ENCODE assay signal across 8 mouse cellular contexts in genomic region chr15:102248131-102248811, GRCm38 (mm10). TPM values are rescaled to one million over a fixed set of nuclear protein-coding genes. Genes with fewer than 3 reads are reported as not detected.
A peak's percentile ranks its signal among the peaks of the same experiment; 100 is the strongest.
DNase-seq lines count a peak whose midpoint lies in the region; ATAC-seq lines count a peak whose summit lies in the region.

No protein-coding gene starts in this region.

- peaks cover 4% of the 10 kb centered on the region; the same call in 1 of the 2 replicates for H3K36me3 ChIP-seq in kidney, embryonic 16.5 days (ENCODE audit: insufficient read depth, low read length)
- no peaks in the 10 kb centered on the region for H3K36me3 ChIP-seq in hindbrain, embryonic 11.5 days (ENCODE audit: control insufficient read depth, insufficient read depth, low read length)
- H3K36me3 ChIP-seq in midbrain, embryonic 15.5 days (replicated peaks) = no peaks in the 10 kb centered on the region

- H3K27me3 ChIP-seq in kidney, embryonic 16.5 days (ENCODE audit: insufficient read depth, low read length) = no peaks in the 10 kb centered on the region
- H3K27me3 ChIP-seq in hindbrain, embryonic 11.5 days (ENCODE audit: control insufficient read depth, insufficient read depth, low read length) = peaks cover 61% of the 10 kb centered on the region
- peaks cover 57% of the 10 kb centered on the region for H3K27me3 ChIP-seq in midbrain, embryonic 15.5 days (replicated peaks)

- no peaks in the 10 kb centered on the region for H3K9me3 ChIP-seq in kidney, embryonic 16.5 days (ENCODE audit: low read length)
- H3K9me3 ChIP-seq in hindbrain, embryonic 11.5 days (ENCODE audit: control insufficient read depth, low read length) = no peaks in the 10 kb centered on the region
- no peaks in the 10 kb centered on the region for H3K9me3 ChIP-seq in midbrain, embryonic 15.5 days

- ATAC-seq in kidney, embryonic 16.5 days (ENCODE audit: low FRiP score, low TSS enrichment) = no peak
- ATAC-seq in hindbrain, embryonic 11.5 days (ENCODE audit: low FRiP score) = no peak
- ATAC-seq in midbrain, embryonic 15.5 days (replicated peaks) = no peak

- H3K4me2 ChIP-seq in kidney, embryonic 16.5 days (replicated peaks; ENCODE audit: low read depth, low read length) = peak overlapping the region; percentile 98
- H3K4me2 ChIP-seq in hindbrain, embryonic 11.5 days (replicated peaks; ENCODE audit: low read depth, low read length) = peak overlapping the region; percentile 98
- H3K4me2 ChIP-seq in midbrain, embryonic 15.5 days = peak overlapping the region; percentile 99

- H3K9ac ChIP-seq in kidney, embryonic 16.5 days (replicated peaks; ENCODE audit: low read length) = peak overlapping the region; percentile 84
- peak overlapping the region; percentile 50 for H3K9ac ChIP-seq in hindbrain, embryonic 11.5 days (ENCODE audit: low read depth, low read length)
- H3K9ac ChIP-seq in midbrain, embryonic 15.5 days = 0 out of 2 replicates have a peak overlapping the region, but pooled peaks have one; percentile 43

- WGBS in kidney, embryonic 16.5 days = 12% methylated on average over 8 of the region's 8 CpGs
- WGBS in hindbrain, embryonic 11.5 days = 4% methylated on average over 8 of the region's 8 CpGs
- 7% methylated on average over 8 of the region's 8 CpGs for WGBS in midbrain, embryonic 15.5 days

- peaks cover 46% of the 10 kb centered on the region for H3K4me1 ChIP-seq in kidney, embryonic 16.5 days (ENCODE audit: insufficient read depth, low read length)
- peaks cover 16% of the 10 kb centered on the region for H3K4me1 ChIP-seq in hindbrain, embryonic 11.5 days (replicated peaks; ENCODE audit: control insufficient read depth, insufficient read depth, low read length)
- peaks cover 35% of the 10 kb centered on the region for H3K4me1 ChIP-seq in midbrain, embryonic 15.5 days

- DNase-seq in kidney, adult 11 months = no peak
- DNase-seq in adipocyte (ENCODE audit: low spot score) = peak; percentile 59
- DNase-seq in hindbrain, embryonic 11.5 days (ENCODE audit: low spot score) = peak; percentile 34
- DNase-seq in adrenal gland, adult 18-20 months (ENCODE audit: low spot score in 2 of 2) = no peak
- DNase-seq in right cerebral cortex, postnatal 14 days = no peak
- DNase-seq in right cerebral cortex, postnatal 4 days = no peak

- H3K4me3 ChIP-seq in kidney, embryonic 16.5 days (ENCODE audit: low read length) = peak overlapping the region; percentile 71
- peak overlapping the region; percentile 59 for H3K4me3 ChIP-seq in hindbrain, embryonic 11.5 days (ENCODE audit: low read depth, low read length)
- peak overlapping the region; percentile 61 for H3K4me3 ChIP-seq in midbrain, embryonic 15.5 days

- peak overlapping the region; percentile 99 for H3K27ac ChIP-seq in kidney, embryonic 16.5 days (ENCODE audit: low read length)
- peak overlapping the region; percentile 62 for H3K27ac ChIP-seq in hindbrain, embryonic 11.5 days (ENCODE audit: low read depth, low read length)
- H3K27ac ChIP-seq in midbrain, embryonic 15.5 days = peak overlapping the region; percentile 77

RNA-seq across cellular contexts. Expression of gene Rarg, which starts 9.0 kb away (rescaled TPM):
- polyA plus RNA-seq in kidney, embryonic 16.5 days (2015; fragmentation: Nextera tagmentation; extraction: Ambion mirVana) = 31.9 and 35.4 TPM in 2 replicates
- 20.3 and 21.7 TPM in 2 replicates for polyA plus RNA-seq in hindbrain, embryonic 11.5 days (2014; fragmentation: Nextera tagmentation; extraction: Ambion mirVana)
- polyA plus RNA-seq in midbrain, embryonic 15.5 days (2015; fragmentation: Nextera tagmentation; extraction: Ambion mirVana) = 4.1 and 6.4 TPM in 2 replicates
- total RNA-seq in adrenal gland, adult 18-20 months (2021) = 10 to 100 TPM; 21.7 to 27.2 TPM

RNA-seq across cellular contexts. Expression of gene Itgb7, which starts 16.5 kb away (rescaled TPM):
- 1.4 and 1.9 TPM in 2 replicates for polyA plus RNA-seq in kidney, embryonic 16.5 days (2015; fragmentation: Nextera tagmentation; extraction: Ambion mirVana)
- 1.0 and 1.1 TPM in 2 replicates for polyA plus RNA-seq in hindbrain, embryonic 11.5 days (2014; fragmentation: Nextera tagmentation; extraction: Ambion mirVana)
- 0.98 and 1.1 TPM in 2 replicates for polyA plus RNA-seq in midbrain, embryonic 15.5 days (2015; fragmentation: Nextera tagmentation; extraction: Ambion mirVana)
- 1 to 10 TPM; 4.1 to 7.4 TPM for total RNA-seq in adrenal gland, adult 18-20 months (2021)

RNA-seq across cellular contexts. Expression of gene Gm9918, which starts 22.1 kb away (rescaled TPM):
- 0.36 and 0.89 TPM in 2 replicates for polyA plus RNA-seq in kidney, embryonic 16.5 days (2015; fragmentation: Nextera tagmentation; extraction: Ambion mirVana)
- polyA plus RNA-seq in hindbrain, embryonic 11.5 days (2014; fragmentation: Nextera tagmentation; extraction: Ambion mirVana) = 0.15 TPM in 2 replicates
- polyA plus RNA-seq in midbrain, embryonic 15.5 days (2015; fragmentation: Nextera tagmentation; extraction: Ambion mirVana) = 0.10 TPM in 1 of 2 replicates, not detected in the other
- total RNA-seq in adrenal gland, adult 18-20 months (2021) = under 1 TPM in 1 of 2 experiments, not detected in 1; 0.13 TPM

RNA-seq across cellular contexts. Expression of gene Mfsd5, which starts 31.0 kb away (rescaled TPM):
- polyA plus RNA-seq in kidney, embryonic 16.5 days (2015; fragmentation: Nextera tagmentation; extraction: Ambion mirVana) = 76.5 and 78.8 TPM in 2 replicates
- 51.6 and 57.0 TPM in 2 replicates for polyA plus RNA-seq in hindbrain, embryonic 11.5 days (2014; fragmentation: Nextera tagmentation; extraction: Ambion mirVana)
- 58.5 and 64.0 TPM in 2 replicates for polyA plus RNA-seq in midbrain, embryonic 15.5 days (2015; fragmentation: Nextera tagmentation; extraction: Ambion mirVana)
- 10 to 100 TPM; 32.6 to 35.2 TPM for total RNA-seq in adrenal gland, adult 18-20 months (2021)

RNA-seq across cellular contexts. Expression of gene Csad, which starts 43.7 kb away (rescaled TPM):
- 131 and 153 TPM in 2 replicates for polyA plus RNA-seq in kidney, embryonic 16.5 days (2015; fragmentation: Nextera tagmentation; extraction: Ambion mirVana)
- 23.5 and 27.9 TPM in 2 replicates for polyA plus RNA-seq in hindbrain, embryonic 11.5 days (2014; fragmentation: Nextera tagmentation; extraction: Ambion mirVana)
- 38.0 and 39.4 TPM in 2 replicates for polyA plus RNA-seq in midbrain, embryonic 15.5 days (2015; fragmentation: Nextera tagmentation; extraction: Ambion mirVana)
- total RNA-seq in adrenal gland, adult 18-20 months (2021) = 100 to 1,000 TPM in 1 of 2 experiments, 10 to 100 TPM in 1; 81.7 to 106 TPM

Comparison
In these comparisons a context has a peak if more than half of its experiments do, and no peak if none do; other contexts are left out.
1. DNase-seq: peak in adipocyte (single experiment) and hindbrain, embryonic 11.5 days (single experiment); none in kidney, adult 11 months (single experiment), adrenal gland, adult 18-20 months (0 of 2), right cerebral cortex, postnatal 14 days (single experiment) and right cerebral cortex, postnatal 4 days (single experiment).
2. Peak in every context shown above with its lines, with median percentiles within 50 percentile points of each other: H3K27ac ChIP-seq, H3K4me2 ChIP-seq, H3K4me3 ChIP-seq and H3K9ac ChIP-seq.